Mouse (Mus musculus) hindbrain, embryonic 12.5 days (tissue): Measurements from ENCODE around the gene Oprm1. TPM values are rescaled to one million over a fixed set of nuclear protein-coding genes. Genes with fewer than 3 reads are reported as not detected.
"Not testable (repeated sequence)": the region's sequence is repeated elsewhere in the genome, so short reads cannot be mapped to it uniquely, and the experiment has no call there.

ENCODE experiments used
- ATAC-seq: fragments of 200-750 bp; cut with Nextera tagmentation; 2 replicates; pipeline ENCODE4 v1.8.0; 2017; ENCODE audit warnings: moderate TSS enrichment; ENCODE audit not compliant: low FRiP score
- H3K27ac ChIP-seq: fragments of 300-500 bp; sonication (generic); 2 replicates; pipeline ENCODE4 v1.5.1; 2016; ENCODE audit warnings: mild to moderate bottlenecking
- H3K27me3 ChIP-seq: fragments of 300-500 bp; sonication (generic); 2 replicates; pipeline ENCODE4 v1.6.1; 2016; ENCODE audit warnings: mild to moderate bottlenecking
- H3K36me3 ChIP-seq: fragments of 300-500 bp; sonication (generic); 2 replicates; pipeline ENCODE4 v1.6.1; 2016; ENCODE audit warnings: mild to moderate bottlenecking
- H3K4me1 ChIP-seq: fragments of 300-500 bp; sonication (generic); 2 replicates; pipeline ENCODE4 v1.6.1; 2016
- H3K4me2 ChIP-seq: fragments of 300-500 bp; sonication (generic); replicated peaks from 2 replicates; pipeline ENCODE4 v1.6.1; 2016; ENCODE audit warnings: mild to moderate bottlenecking
- H3K4me3 ChIP-seq: fragments of 300-500 bp; sonication (generic); 2 replicates; pipeline ENCODE4 v1.5.1; 2016; ENCODE audit warnings: mild to moderate bottlenecking
- H3K9ac ChIP-seq: fragments of 300-500 bp; sonication (generic); 2 replicates; pipeline ENCODE4 v1.6.1; 2016; ENCODE audit warnings: mild to moderate bottlenecking, moderate library complexity
- H3K9me3 ChIP-seq: fragments of 300-500 bp; sonication (generic); replicated peaks from 2 replicates; pipeline ENCODE4 v1.6.1; 2016; ENCODE audit warnings: mild to moderate bottlenecking
- WGBS: fragments of 180-500 bp; shearing (Covaris S2); methylation state at CpG from one replicate; pipeline ENCODE4 v1.1.7; 2016; 5-methylcytosine and 5-hydroxymethylcytosine counted together
- polyA plus RNA-seq: library from polyadenylated mRNA; unstranded; fragments of >200 nt; fragmentation: Nextera tagmentation; extraction: Ambion mirVana; gene quantifications from 2 replicates; pipeline ENCODE4 v1.2.1, GENCODE M21; 2016

The Oprm1 gene
- polyA plus RNA-seq, 1 experiment from 2014 or later = 1.1 TPM

DNA sequence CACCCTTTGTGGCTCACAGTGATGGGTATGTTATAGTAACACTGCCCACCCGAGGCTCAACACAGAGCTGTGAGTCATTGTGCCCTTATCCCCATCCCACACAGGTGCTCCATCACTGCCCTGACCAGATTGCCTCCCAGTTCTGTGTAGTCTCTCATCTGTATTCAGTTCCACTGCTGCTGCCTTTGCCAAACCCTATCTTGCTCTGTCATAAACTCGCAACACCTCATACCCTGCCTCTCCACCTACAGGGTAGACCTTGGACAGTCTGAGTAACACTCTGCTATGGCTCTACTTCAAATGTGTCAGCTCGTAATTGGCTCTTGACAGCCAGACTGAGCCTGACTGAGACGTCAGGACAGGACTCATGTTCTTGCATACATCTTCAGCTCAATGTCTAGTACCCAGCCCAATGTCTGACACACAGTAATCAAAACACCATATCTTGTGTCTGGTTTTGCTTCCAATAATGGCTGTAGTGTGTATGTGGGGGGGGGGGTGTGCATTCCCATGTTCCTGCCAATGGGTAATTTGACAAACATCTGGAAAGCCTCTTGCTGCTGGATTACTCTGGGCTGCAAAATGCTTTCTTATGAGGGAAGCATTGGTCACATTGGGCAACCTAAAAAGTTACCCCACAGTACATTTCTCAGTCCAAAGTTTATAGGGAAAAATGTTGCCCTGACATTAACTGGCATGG lies 229.2 kb downstream of the Oprm1 start:
- ATAC-seq = no peak
- Histone ChIP-seq H3K4me3 (no peak overlapping the region), H3K27ac (no peak overlapping the region), H3K9ac (no peak overlapping the region), H3K4me1 (no peaks in the 10 kb centered on the region), H3K27me3 (no peaks in the 10 kb centered on the region), H3K36me3 (no peaks in the 10 kb centered on the region), H3K4me2 (no peak overlapping the region), H3K9me3 (no peaks in the 10 kb centered on the region)
- WGBS = 82% methylated on average over 4 of the region's 4 CpGs

DNA sequence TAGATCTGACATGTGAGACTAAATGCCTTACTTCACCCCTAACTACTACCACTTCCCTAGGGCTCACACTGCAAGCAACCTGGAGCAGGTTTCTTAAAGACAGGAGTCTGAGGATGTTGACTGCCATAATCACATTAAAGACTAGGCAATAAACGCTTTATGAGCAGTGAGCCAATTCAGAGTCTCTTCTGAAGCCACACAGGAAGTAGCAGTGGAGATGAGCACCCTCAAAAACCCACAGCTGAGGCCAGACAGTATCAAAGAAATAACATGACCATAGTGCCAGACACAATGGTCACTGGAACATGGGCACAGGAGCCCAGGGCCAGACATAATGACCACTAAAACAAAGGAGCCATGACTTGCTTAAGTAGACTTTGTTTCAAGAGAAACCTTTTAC lies 230.2 kb downstream of the Oprm1 start:
- 86% methylated on average over 1 of the region's 1 CpGs for WGBS
- H3K9ac ChIP-seq = no peak overlapping the region
- H3K9me3 ChIP-seq = no peaks in the 10 kb centered on the region

DNA sequence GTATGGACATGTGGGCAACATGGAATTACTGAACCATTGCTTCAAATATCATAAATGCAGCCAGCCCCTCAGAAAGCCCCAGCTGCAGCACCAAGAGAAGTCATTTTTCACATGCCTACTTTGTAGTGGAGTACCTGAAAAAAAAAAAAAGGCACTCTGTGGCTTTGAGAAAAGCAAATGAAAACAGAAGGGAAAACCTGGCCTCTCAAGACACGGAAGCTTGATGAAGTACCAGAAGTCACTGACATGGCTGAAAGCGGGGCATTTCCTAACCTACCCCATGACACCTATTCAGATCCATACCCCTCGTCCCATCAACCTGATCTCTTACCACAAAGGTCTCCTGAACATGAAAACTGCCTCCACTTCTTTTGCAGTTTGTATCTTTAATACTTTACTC lies 238.6 kb downstream of the Oprm1 start:
- Histone ChIP-seq H3K27ac (no peak overlapping the region), H3K36me3 (no peaks in the 10 kb centered on the region), H3K9ac (no peak overlapping the region), H3K4me1 (no peaks in the 10 kb centered on the region), H3K27me3 (no peaks in the 10 kb centered on the region), H3K4me3 (no peak overlapping the region), H3K4me2 (no peak overlapping the region), H3K9me3 (no peaks in the 10 kb centered on the region)
- WGBS = 76% methylated on average over 3 of the region's 3 CpGs
- ATAC-seq = no peak

More for the DNA sequence above, 230.2 kb downstream of the Oprm1 start:
- Histone ChIP-seq H3K4me1 (no peaks in the 10 kb centered on the region), H3K36me3 (no peaks in the 10 kb centered on the region), H3K4me3 (no peak overlapping the region), H3K4me2 (no peak overlapping the region), H3K27ac (no peak overlapping the region), H3K27me3 (no peaks in the 10 kb centered on the region)
- no peak for ATAC-seq

DNA sequence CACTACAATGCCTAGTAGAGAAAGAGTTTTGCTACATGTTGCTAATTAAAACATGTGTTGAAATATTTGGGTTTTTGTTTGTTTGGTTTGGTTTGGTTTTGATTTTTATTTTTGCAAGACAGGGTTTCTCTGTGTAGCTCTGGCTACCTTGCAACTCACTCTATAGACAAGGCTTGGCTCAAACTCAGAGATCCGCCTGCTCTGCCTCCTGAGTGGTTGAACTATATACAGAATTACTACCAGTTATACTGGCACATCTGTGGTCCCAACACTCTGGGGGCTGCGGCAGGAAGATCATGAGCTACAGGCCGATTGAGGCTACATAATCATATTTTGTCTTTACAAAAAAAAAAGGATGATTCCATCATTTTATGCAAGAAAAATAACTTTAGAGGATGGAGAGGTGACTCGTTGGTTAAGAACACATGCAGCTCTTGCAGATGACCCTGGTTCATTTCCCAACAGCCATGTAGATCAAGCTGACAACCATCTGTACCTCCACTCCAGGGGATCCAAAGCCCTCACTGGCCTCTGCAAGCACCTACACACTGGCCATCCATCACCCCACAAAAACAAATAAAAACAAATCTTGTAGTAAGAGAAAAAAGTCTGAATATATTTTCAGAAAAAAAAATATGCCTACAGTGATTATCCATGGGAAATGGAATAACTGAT lies 240.4 kb downstream of the Oprm1 start:
- no peak for ATAC-seq
- no peaks in the 10 kb centered on the region for H3K27me3 ChIP-seq
- no peaks in the 10 kb centered on the region for H3K36me3 ChIP-seq
- no peak overlapping the region for H3K9ac ChIP-seq
- 90% methylated on average over 4 of the region's 4 CpGs for WGBS
- H3K4me1 ChIP-seq = no peaks in the 10 kb centered on the region
- no peak overlapping the region for H3K27ac ChIP-seq
- no peaks in the 10 kb centered on the region for H3K9me3 ChIP-seq
- H3K4me3 ChIP-seq = no peak overlapping the region
- H3K4me2 ChIP-seq = no peak overlapping the region

DNA sequence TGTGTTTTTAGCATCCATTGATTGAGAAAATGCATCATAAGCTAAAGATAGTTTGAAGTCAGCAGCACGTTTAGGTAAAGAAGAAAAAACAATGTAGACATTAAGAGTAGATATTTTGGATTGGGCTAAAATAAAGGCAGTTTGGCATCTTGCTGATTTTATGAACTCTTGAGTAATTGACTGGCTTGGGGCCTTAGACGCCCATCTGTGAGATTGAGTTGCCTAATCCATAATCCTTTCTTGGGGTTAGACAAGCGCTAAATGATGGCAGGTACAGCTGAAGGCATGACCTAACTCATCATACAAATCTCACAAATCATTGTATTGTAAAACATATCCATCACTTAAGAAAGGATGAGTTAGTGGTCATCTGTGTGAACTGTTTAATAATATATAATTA lies 241.0 kb downstream of the Oprm1 start:
- WGBS = 85% methylated on average over 3 of the region's 3 CpGs
- ATAC-seq = no peak
- Histone ChIP-seq H3K4me3 (no peak overlapping the region), H3K4me1 (no peaks in the 10 kb centered on the region), H3K4me2 (no peak overlapping the region), H3K27me3 (no peaks in the 10 kb centered on the region), H3K36me3 (no peaks in the 10 kb centered on the region), H3K27ac (no peak overlapping the region), H3K9me3 (no peaks in the 10 kb centered on the region), H3K9ac (no peak overlapping the region)

DNA sequence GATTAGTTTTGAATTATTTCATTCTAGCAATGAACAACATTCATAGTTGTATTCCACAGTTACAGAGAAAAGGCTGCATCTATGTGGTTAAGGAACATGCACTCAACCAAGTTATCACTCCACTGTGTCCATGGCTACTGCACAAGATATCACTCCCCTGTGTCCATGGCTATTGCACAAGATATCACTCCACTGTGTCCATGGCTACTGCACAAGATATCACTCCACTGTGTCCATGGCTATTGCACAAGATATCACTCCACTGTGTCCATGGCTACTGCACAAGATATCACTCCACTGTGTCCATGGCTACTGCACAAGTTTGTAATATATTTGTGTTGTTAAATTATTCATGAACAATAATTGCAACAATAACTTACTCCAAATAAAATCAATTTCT lies 245.6 kb downstream of the Oprm1 start:
- not testable (repeated sequence) for H3K4me1 ChIP-seq, H3K27ac ChIP-seq, H3K4me3 ChIP-seq, ATAC-seq, H3K9me3 ChIP-seq, H3K9ac ChIP-seq, H3K36me3 ChIP-seq, H3K4me2 ChIP-seq, H3K27me3 ChIP-seq

DNA sequence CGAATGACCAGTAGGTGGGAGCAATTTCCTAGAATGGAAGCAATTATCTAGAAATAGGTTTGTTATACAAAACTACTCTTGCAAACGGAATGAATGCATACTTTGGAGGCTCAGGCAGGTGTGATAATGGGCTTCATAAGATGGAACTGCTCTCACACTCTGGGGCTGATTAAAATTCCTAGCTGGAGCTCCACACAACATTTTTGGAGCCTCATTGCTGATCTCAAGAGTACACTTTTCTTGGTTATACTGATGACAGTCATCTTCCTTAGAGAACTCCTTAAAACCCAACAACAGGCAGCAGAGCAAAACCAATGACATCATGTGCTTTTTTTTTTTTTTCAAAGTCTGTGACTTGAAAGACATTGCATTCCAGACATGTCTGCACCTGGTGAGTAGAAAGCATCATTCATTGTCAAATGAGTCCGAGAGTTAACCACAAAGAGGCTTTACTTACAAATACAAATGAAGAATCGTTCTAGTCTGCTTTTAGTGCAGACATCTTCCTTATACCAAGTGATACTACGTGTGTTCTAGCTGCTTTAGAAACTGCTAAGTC lies 246.8 kb downstream of the Oprm1 start:
- WGBS = 63% methylated on average over 5 of the region's 5 CpGs
- H3K27ac ChIP-seq = no peak overlapping the region
- no peaks in the 10 kb centered on the region for H3K9me3 ChIP-seq
- H3K27me3 ChIP-seq = no peaks in the 10 kb centered on the region
- no peak overlapping the region for H3K4me2 ChIP-seq
- H3K4me1 ChIP-seq = no peaks in the 10 kb centered on the region
- ATAC-seq = no peak
- no peaks in the 10 kb centered on the region for H3K36me3 ChIP-seq
- no peak overlapping the region for H3K4me3 ChIP-seq
- no peak overlapping the region for H3K9ac ChIP-seq

DNA sequence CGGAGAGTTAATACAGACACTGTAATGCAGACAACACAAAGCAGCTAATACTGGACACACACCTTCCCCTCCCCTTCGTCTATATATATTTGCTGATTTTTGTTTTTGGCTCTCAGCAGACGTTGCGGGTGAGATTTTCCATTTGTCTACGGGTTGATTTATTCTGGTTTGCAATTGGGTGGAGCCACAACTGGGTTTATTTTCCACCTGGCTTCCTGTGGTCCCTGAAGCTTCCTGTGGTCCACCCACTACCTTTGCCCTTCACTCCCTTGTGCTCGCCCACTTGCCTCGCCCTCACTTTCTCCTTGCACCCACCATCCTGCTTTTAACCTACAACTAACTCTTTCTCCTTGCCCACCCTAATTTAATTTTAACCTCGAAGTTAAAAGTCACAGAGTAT lies 252.2 kb downstream of the Oprm1 start:
- Histone ChIP-seq H3K27ac (no peak overlapping the region), H3K4me1 (no peaks in the 10 kb centered on the region), H3K36me3 (no peaks in the 10 kb centered on the region), H3K4me3 (no peak overlapping the region), H3K9ac (no peak overlapping the region), H3K4me2 (no peak overlapping the region), H3K9me3 (no peaks in the 10 kb centered on the region), H3K27me3 (no peaks in the 10 kb centered on the region)
- ATAC-seq = no peak
- WGBS = 89% methylated on average over 8 of the region's 8 CpGs

DNA sequence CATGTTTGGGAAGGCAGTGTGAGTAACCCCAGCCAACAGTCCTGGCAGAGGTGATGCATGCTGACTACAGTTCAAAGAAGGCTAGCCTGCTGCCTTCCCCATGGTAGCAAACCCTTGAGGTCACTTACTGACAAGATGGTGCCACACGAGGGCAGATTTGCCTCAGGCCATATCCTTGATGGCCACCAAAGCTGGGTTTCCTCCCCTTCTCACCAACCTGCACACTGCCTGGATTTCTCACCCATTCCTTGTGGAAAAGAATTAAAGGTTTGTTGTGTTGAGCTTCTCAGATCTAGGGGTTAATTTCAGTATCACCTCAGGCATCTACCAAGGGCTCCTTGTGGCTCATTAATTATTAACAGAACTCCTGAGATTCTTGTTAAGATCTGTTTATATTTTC lies 256.9 kb downstream of the Oprm1 start:
- Histone ChIP-seq H3K4me3 (no peak overlapping the region), H3K27ac (no peak overlapping the region), H3K4me2 (no peak overlapping the region), H3K4me1 (no peaks in the 10 kb centered on the region), H3K9ac (no peak overlapping the region), H3K27me3 (no peaks in the 10 kb centered on the region), H3K9me3 (no peaks in the 10 kb centered on the region), H3K36me3 (no peaks in the 10 kb centered on the region)
- ATAC-seq = no peak
- WGBS = 50% methylated on average over 1 of the region's 1 CpGs

DNA sequence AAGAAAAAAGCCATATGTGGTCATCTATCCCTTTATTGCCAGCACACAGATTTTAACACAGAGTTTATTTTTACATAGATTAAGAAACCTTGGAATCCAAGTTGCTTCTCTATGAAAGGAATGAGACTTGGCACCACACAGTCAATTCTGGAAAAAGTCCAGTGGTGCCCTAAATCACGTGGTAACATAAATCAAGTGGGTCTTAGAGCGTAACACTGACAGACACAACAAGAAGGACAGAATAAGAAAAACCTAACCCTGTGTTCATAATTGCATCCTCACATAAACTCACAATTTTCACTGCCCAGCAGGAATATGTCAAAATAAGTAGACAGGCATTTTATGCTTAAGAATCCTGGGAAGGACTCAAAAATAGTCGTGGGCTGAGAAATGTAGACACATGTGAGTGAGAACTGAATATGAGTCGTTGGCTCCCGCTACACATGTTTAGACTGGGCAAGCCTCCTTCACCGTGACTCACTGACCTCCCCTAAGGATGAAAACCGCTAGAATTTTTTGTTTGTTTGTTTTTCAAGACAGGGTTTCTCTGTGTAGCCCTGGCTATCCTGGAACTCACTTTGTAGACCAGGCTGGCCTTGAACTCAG lies 261.6 kb downstream of the Oprm1 start:
- Histone ChIP-seq H3K9ac (no peak overlapping the region), H3K27ac (no peak overlapping the region), H3K4me1 (no peaks in the 10 kb centered on the region), H3K4me2 (no peak overlapping the region), H3K4me3 (no peak overlapping the region), H3K36me3 (no peaks in the 10 kb centered on the region), H3K27me3 (no peaks in the 10 kb centered on the region), H3K9me3 (no peaks in the 10 kb centered on the region)
- ATAC-seq = no peak
- 77% methylated on average over 7 of the region's 7 CpGs for WGBS

DNA sequence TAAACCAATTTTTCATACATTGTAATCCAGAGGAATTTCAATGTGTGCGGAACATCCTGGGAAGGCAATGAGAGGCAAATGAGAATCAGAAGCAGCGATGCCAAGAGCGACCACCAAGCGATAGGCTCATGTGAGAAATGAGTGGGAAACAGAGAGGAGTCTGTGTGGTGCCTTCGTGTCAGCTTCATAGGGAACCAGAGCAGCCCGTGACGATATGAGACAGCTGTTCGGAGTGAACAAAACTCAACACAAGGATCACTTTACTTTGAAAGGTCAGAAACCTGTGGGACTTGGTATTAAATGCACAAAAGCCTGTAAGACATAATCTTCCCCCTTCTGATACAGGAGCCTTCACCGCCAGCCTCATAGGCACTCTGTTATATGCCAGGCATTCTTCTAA lies 262.2 kb downstream of the Oprm1 start:
- Histone ChIP-seq H3K27me3 (no peaks in the 10 kb centered on the region), H3K4me1 (no peaks in the 10 kb centered on the region), H3K9ac (no peak overlapping the region), H3K4me2 (no peak overlapping the region), H3K4me3 (no peak overlapping the region), H3K9me3 (no peaks in the 10 kb centered on the region), H3K36me3 (no peaks in the 10 kb centered on the region), H3K27ac (no peak overlapping the region)
- WGBS = 83% methylated on average over 9 of the region's 9 CpGs
- ATAC-seq = no peak

DNA sequence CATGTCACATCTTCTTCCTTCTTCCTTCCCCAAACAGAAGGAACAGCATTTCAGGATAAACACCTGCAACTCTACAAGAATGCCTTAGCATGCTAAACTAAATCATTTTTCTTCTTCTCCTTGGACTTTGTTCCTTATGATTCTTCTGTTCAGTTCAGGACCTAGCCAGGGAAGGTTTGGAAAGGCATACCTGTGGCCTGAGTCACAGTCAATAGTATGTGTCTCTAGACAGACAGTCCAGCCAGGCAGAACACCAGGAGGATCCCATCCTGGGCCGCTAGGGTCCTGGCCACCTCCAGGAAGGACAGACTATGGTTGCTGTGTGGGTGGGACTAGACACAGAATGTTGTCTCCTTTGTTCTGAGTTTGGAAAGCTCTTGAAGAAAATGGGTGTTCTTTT lies 266.7 kb downstream of the Oprm1 start:
- H3K36me3 ChIP-seq = no peaks in the 10 kb centered on the region
- no peak for ATAC-seq

More for the DNA sequence above, 266.7 kb downstream of the Oprm1 start:
- Histone ChIP-seq H3K9me3 (no peaks in the 10 kb centered on the region), H3K4me1 (no peaks in the 10 kb centered on the region), H3K27ac (no peak overlapping the region), H3K27me3 (no peaks in the 10 kb centered on the region), H3K9ac (no peak overlapping the region), H3K4me3 (no peak overlapping the region), H3K4me2 (no peak overlapping the region)
- 81% methylated on average over 1 of the region's 1 CpGs for WGBS
